Mouse (Mus musculus) T-helper 17 cell (primary cell): ENCODE measurements around the gene Med11.

Source experiments
- in situ Hi-C, 2 experiments: fragments of 300-600 bp; cut with MboI, MseI; formaldehyde crosslinking; loops; 1 replicate in 1 of 2; 2 replicates in 1 of 2; pipeline ENCODE4 v1.15.1; 2025; ENCODE audit warnings: high pct_unique_total_duplicates in 2 of 2

The Med11 gene

DNA sequence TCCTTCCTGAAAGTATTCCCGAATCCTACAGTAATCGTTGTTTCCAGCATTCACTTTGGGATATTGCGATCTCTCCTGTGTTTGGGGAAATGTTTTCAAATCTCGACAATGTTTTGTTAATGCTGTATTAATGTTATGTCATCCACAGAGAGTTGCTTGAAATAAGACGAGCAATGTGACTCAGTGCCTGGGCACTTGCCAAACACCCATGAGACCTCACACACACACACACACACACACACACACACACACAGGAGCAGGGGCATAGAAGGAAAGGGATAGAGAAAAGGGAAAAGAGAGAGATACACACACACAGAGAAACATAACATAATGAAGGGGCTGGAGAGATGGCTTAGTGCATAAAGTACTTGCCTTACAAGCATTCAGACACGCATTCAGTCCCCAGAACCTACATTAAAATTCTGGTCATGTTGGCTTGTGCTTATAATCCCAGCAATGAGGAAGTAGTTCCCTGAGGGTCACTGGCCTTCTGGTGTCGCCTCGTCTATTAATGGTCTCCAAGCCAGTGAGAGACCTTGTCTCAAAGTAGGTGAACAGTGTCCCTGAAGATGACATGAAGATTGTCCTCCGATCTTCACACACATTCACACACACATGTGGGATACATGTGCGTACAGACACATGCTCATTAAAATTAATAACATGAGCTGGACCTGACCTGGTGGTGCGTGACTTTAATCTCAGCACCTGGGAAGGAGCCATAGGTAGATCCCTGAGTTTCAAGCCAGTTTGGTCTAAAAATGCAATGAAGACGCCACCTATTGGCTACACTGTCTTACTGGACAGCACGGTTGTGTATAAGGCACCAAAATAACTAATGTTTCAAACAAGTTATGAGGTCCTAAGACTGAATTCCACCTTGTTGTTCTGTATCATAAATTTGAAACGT is 48.1 kb downstream of the Med11 start:
- in situ Hi-C loops = loop anchor here in 1 of 2 experiments (5.0 to 10.0 kb wide), 2 partner anchors 252 to 895 kb away; partner anchors contain the start of gene Atp1b2

DNA sequence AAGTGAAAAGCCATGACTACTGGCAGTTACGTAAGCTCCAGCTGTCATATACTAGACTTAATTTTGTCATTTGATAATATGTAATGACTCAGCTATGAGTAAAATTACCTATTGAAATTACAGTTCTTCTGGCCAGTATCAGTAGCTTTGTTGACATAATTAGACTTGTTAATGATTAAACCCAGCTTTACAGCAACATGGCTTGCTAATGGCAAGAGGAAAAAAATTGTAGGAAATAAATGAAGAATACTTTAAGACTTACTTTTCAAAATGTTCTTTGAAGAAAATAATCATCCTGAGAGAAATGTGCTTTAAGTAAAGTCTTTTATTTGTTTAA is 48.7 kb downstream of the Med11 start:
- in situ Hi-C loops = loop anchor here in 1 of 2 experiments (5.0 to 10.0 kb wide), 2 partner anchors 252 to 896 kb away; partner anchors contain the start of gene Atp1b2

DNA sequence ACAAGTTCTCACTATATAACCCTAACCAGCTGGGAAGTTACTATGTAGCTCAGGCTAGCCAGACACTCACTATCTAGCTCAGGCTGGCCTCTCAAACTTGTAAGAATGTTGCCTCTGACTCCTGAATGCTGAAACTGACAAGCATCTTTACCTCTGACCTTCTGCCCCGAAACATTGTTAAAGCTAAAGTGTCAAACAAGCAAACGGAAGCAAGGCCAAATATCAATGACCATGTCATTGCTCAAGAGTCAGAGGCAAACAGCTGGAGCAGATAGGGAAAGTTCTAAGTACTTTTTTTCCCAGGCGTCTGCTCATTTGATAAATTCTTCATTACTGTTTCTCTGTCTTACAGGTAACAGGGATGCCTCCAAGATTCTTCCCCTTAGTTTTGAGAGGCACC is 50.3 kb downstream of the Med11 start:
- in situ Hi-C loops = loop anchor here in 1 of 2 experiments (5.0 to 10.0 kb wide), 2 partner anchors 250 to 897 kb away; partner anchors contain the start of gene Atp1b2
